Mouse (Mus musculus) CD4-positive naive resting alpha-beta T cell, adult 76 days (primary cell): ENCODE results near the gene Cdk5rap2. TPM values are rescaled to one million over a fixed set of nuclear protein-coding genes. Genes with fewer than 3 reads are reported as not detected.

ENCODE experiments used
- total RNA-seq: library from RNA; stranded (reverse); gene quantifications from one replicate; pipeline ENCODE4 v1.2.4, GENCODE M21; 2023

The Cdk5rap2 gene
- 25.2 TPM for total RNA-seq

GRCm38 (mm10) chr4:70409994-70410721, at the start of gene Cdk5rap2:
Gene Cdk5rap2 (minus strand): TSS chr4:70410443.

Other genes starting within 250 kb of the Cdk5rap2 start
- gene Megf9, start 124.6 kb upstream of the Cdk5rap2 start, total RNA-seq, result 5.6 TPM